Mouse (Mus musculus) MEL (cell line): ENCODE data around the gene Irx3. TPM values are rescaled to one million over a fixed set of nuclear protein-coding genes. Genes with fewer than 3 reads are reported as not detected.

Source experiments
- DNase-seq: peaks from one replicate; pipeline ENCODE4 v3.0.0; 2011; ENCODE audit warnings: low read depth, low spot score
- H3K27ac ChIP-seq: 2 replicates; pipeline ENCODE4 v1.5.1; 2012; ENCODE audit warnings: low read depth, mild to moderate bottlenecking, control low read depth, low read length, moderate library complexity; ENCODE audit not compliant: control insufficient read depth
- H3K27me3 ChIP-seq, 2 experiments: fragments of 150-350 bp in 1 of 2; sonication (generic) in 1 of 2; 2 replicates each; pipeline ENCODE4 v1.6.1; 2012; ENCODE audit warnings: low read length in 2 of 2, mild to moderate bottlenecking in 2 of 2, improper control_type of control experiment in 1 of 2, moderate library complexity in 1 of 2; ENCODE audit not compliant: insufficient read depth in 2 of 2, control insufficient read depth in 1 of 2
- H3K36me3 ChIP-seq, 2 experiments: 2 replicates each; pipeline ENCODE4 v1.6.1; 2012 to 2014; ENCODE audit warnings: low read length in 2 of 2, improper control_type of control experiment in 1 of 2, inconsistent platforms in 1 of 2, mild to moderate bottlenecking in 1 of 2; ENCODE audit not compliant: insufficient read depth in 2 of 2, control insufficient read depth in 1 of 2
- H3K4me1 ChIP-seq, 2 experiments: fragments of 150-350 bp in 1 of 2; sonication (generic) in 1 of 2; 2 replicates each; pipeline ENCODE4 v1.6.1; 2012; ENCODE audit warnings: low read length in 2 of 2, improper control_type of control experiment in 1 of 2, mild to moderate bottlenecking in 1 of 2; ENCODE audit not compliant: insufficient read depth in 2 of 2, control insufficient read depth in 1 of 2
- H3K4me3 ChIP-seq, 2 experiments: fragments of 150-350 bp in 1 of 2; sonication (generic) in 1 of 2; 2 replicates each; pipeline ENCODE4 v1.5.1; 2012; ENCODE audit warnings: low read depth in 2 of 2, low read length in 2 of 2, mild to moderate bottlenecking in 2 of 2, moderate library complexity in 2 of 2, control low read depth in 1 of 2, improper control_type of control experiment in 1 of 2; ENCODE audit not compliant: control insufficient read depth in 1 of 2, insufficient read depth in 1 of 2
- H3K79me2 ChIP-seq: 2 replicates; pipeline ENCODE4 v1.6.1; 2012; ENCODE audit warnings: mild to moderate bottlenecking, low read length, moderate library complexity; ENCODE audit not compliant: control insufficient read depth, poor library complexity, insufficient read depth
- H3K9ac ChIP-seq: 2 replicates; pipeline ENCODE4 v1.6.1; 2012; ENCODE audit warnings: low read depth, mild to moderate bottlenecking, control low read depth, low read length, moderate library complexity; ENCODE audit not compliant: control insufficient read depth, poor library complexity, severe bottlenecking
- H3K9me3 ChIP-seq: fragments of 150-350 bp; sonication (generic); replicated peaks from 2 replicates; pipeline ENCODE4 v1.6.1; 2012; ENCODE audit warnings: mild to moderate bottlenecking, low read length, improper control_type of control experiment, moderate library complexity; ENCODE audit not compliant: insufficient read depth
- BHLHE40 ChIP-seq: IDR thresholded peaks from 2 replicates; pipeline ENCODE4 v1.6.1; 2012; ENCODE audit warnings: low read depth, mild to moderate bottlenecking, inconsistent platforms, low read length, improper control_type of control experiment, borderline replicate concordance
- CHD2 ChIP-seq: IDR thresholded peaks from 2 replicates; pipeline ENCODE4 v1.6.1; 2011; ENCODE audit warnings: low read length, improper control_type of control experiment
- E2F4 ChIP-seq: IDR thresholded peaks from 2 replicates; pipeline ENCODE4 v1.6.1; 2011; ENCODE audit warnings: low read depth, low read length, improper control_type of control experiment, borderline replicate concordance
- ELF1 ChIP-seq: IDR thresholded peaks from 2 replicates; pipeline ENCODE4 v1.6.1; 2014; ENCODE audit warnings: low read depth, mild to moderate bottlenecking, inconsistent platforms, low read length, improper control_type of control experiment, moderate library complexity
- GATA1 ChIP-seq: IDR thresholded peaks from 2 replicates; pipeline ENCODE4 v1.6.1; 2011; ENCODE audit warnings: low read depth, low read length, improper control_type of control experiment
- HCFC1 ChIP-seq: IDR thresholded peaks from 2 replicates; pipeline ENCODE4 v1.6.1; 2012; ENCODE audit warnings: low read depth, mild to moderate bottlenecking, inconsistent platforms, low read length, improper control_type of control experiment, moderate library complexity
- KAT2A ChIP-seq: conservative IDR thresholded peaks from 2 replicates; pipeline ENCODE4 v1.6.1; 2012; ENCODE audit warnings: low read depth, low read length, improper control_type of control experiment, inconsistent platforms
- MAX ChIP-seq: IDR thresholded peaks from 2 replicates; pipeline ENCODE4 v1.6.1; 2011; ENCODE audit warnings: low read length, improper control_type of control experiment
- MYB ChIP-seq: IDR thresholded peaks from 2 replicates; pipeline ENCODE4 v1.6.1; 2011; ENCODE audit warnings: mild to moderate bottlenecking, low read depth, low read length, improper control_type of control experiment
- NELFE ChIP-seq: IDR thresholded peaks from 2 replicates; pipeline ENCODE4 v1.6.1; 2011; ENCODE audit warnings: low read depth, low read length, improper control_type of control experiment
- POLR2A ChIP-seq, 2 experiments: IDR thresholded peaks; 2 replicates each; pipeline ENCODE4 v1.6.1; 2011 to 2012; ENCODE audit warnings: low read length in 2 of 2, mild to moderate bottlenecking in 2 of 2, control low read depth in 1 of 2, improper control_type of control experiment in 1 of 2, low read depth in 1 of 2, moderate library complexity in 1 of 2; ENCODE audit not compliant: control insufficient read depth in 1 of 2, insufficient read depth in 1 of 2, poor library complexity in 1 of 2
- SIN3A ChIP-seq: IDR thresholded peaks from 2 replicates; pipeline ENCODE4 v1.6.1; 2012; ENCODE audit warnings: low read length, improper control_type of control experiment, inconsistent platforms
- SMC3 ChIP-seq: IDR thresholded peaks from 2 replicates; pipeline ENCODE4 v1.6.1; 2011; ENCODE audit warnings: low read depth, low read length, improper control_type of control experiment
- TBP ChIP-seq: IDR thresholded peaks from 2 replicates; pipeline ENCODE4 v1.8.0; 2011; ENCODE audit warnings: low read depth, low read length, improper control_type of control experiment
- UBTF ChIP-seq: IDR thresholded peaks from 2 replicates; pipeline ENCODE4 v1.6.1; 2012; ENCODE audit warnings: low read depth, mild to moderate bottlenecking, inconsistent platforms, low read length, improper control_type of control experiment, moderate library complexity, borderline replicate concordance; ENCODE audit not compliant: insufficient read depth
- USF2 ChIP-seq, 2 experiments: IDR thresholded peaks; 2 replicates each; pipeline ENCODE4 v1.6.1; 2011 to 2012; ENCODE audit warnings: improper control_type of control experiment in 2 of 2, low read length in 2 of 2, borderline replicate concordance in 1 of 2, inconsistent platforms in 1 of 2, low read depth in 1 of 2, mild to moderate bottlenecking in 1 of 2; ENCODE audit not compliant: insufficient read depth in 1 of 2
- ZC3H11A ChIP-seq: IDR thresholded peaks from 2 replicates; pipeline ENCODE4 v1.6.1; 2012; ENCODE audit warnings: low read depth, mild to moderate bottlenecking, inconsistent platforms, low read length, improper control_type of control experiment
- ZKSCAN1 ChIP-seq: IDR thresholded peaks from 2 replicates; pipeline ENCODE4 v1.6.1; 2012; ENCODE audit warnings: low read depth, mild to moderate bottlenecking, inconsistent platforms, low read length, improper control_type of control experiment, moderate library complexity
- ZMIZ1 ChIP-seq: IDR thresholded peaks from 2 replicates; pipeline ENCODE4 v1.6.1; 2012; ENCODE audit warnings: low read depth, mild to moderate bottlenecking, inconsistent platforms, low read length, improper control_type of control experiment, moderate library complexity
- ZNF384 ChIP-seq: IDR thresholded peaks from 2 replicates; pipeline ENCODE4 v1.6.1; 2012; ENCODE audit warnings: low read depth, mild to moderate bottlenecking, inconsistent platforms, low read length, improper control_type of control experiment
- polyA plus RNA-seq, 2 experiments: library from polyadenylated mRNA; stranded (reverse) in 1 of 2; unstranded in 1 of 2; fragments of >175 nt in 1 of 2; fragments of >200 nt in 1 of 2; gene quantifications; 2 replicates each; pipeline versions ENCODE4 v1.2.1 to v1.2.4; 2012; ENCODE audit warnings: low replicate concordance in 2 of 2, low read depth in 1 of 2; ENCODE audit not compliant: insufficient read length in 2 of 2, insufficient read depth in 1 of 2, missing spikeins in 1 of 2
- total RNA-seq: library from RNA; depleted of rRNA; stranded (reverse); fragments of 300-350 nt; gene quantifications from 2 replicates; pipeline ENCODE4 v1.2.3, GENCODE M21; 2012

Irx3 gene
- total and polyA plus RNA-seq, 3 experiments: not detected

DNA sequence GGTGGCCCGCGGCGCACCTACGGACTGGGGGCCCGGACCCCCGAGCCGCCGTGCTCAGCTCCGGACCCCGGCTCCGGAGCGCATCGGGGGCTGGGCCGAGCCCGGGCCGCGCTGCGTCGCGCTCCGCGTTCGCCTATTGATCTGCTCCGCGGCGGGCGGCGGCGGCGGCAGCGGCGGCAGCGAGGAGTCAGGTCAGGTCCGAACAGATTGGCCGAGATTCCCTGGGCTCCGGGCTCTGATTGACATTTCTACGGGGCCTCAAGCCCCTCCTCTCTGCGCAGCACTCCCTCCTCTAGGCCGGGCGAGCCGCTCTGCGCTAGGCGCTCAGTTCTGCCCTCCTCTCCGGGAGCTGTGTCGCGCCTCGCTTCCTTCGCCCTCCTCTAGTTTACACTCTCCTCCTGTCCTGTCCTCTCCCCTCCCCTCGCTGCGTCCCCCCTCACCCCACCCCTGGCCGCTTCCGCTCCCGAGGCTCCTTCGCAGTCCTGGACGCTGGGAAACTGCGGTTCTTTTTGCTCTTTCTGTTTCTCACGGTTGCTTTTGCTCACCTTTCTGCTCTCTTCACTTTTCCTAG, 541 bp downstream of the Irx3 start:
- no peak overlapping the region for H3K4me3 ChIP-seq

DNA sequence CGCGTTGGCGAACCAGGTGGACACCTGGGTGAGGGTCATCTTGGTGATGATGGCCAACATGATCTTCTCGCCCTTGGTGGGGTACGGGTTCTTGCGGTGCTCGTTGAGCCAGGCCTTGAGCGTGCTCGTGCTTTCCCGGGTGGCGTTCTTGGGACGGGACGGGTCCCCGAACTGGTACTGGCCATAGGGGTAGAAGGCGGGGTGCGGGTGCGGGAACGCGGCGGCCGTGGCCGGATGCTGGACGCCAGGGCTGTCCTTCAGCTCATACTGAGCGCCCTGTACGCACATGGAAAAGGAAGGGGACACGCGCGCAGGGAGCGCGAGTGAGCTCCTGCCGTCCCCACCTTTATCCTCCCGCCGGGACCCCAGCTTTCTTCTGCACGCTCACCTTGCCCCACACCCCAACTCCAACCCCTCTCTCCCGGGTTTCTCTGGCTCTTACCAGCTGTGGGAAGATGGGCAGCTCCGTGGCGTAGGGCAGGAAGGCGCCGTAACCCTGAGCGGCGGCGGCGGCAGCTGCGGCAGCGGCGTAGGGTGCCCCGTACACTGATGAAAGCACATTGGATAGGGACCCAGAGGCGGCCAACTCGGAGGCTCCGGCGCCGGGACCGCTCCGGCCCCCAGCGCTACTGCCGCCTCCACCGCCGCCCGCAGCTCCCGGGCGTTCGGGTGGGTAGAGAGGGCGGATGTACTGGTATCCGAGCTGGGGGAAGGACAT, 1.2 kb downstream of the Irx3 start:
- Histone ChIP-seq H3K4me3 (no peak overlapping the region), H3K27me3 (no peaks in the 10 kb centered on the region), H3K36me3 (no peaks in the 10 kb centered on the region), H3K9ac (no peak overlapping the region), H3K27ac (no peak overlapping the region), H3K79me2 (no peaks in the 10 kb centered on the region), H3K9me3 (no peaks in the 10 kb centered on the region), H3K4me1 (no peaks in the 10 kb centered on the region)
- TF ChIP-seq GATA1 (no peak), HCFC1 (no peak), UBTF (no peak), ZNF384 (no peak), SMC3 (no peak), USF2 (IDR thresholded peaks at IDR 0.05; ENCODE audit: borderline replicate concordance in 1 of 2, insufficient read depth in 1 of 2, low read depth in 1 of 2, low read length in 2 of 2) (no peak), ZC3H11A (no peak), CHD2 (no peak), KAT2A (no peak), TBP (no peak), ZKSCAN1 (no peak), ELF1 (no peak), E2F4 (no peak), SIN3A (no peak)
- DNase-seq: no peak

More for the DNA sequence above, 541 bp downstream of the Irx3 start:
- Histone ChIP-seq H3K79me2 (no peaks in the 10 kb centered on the region), H3K27ac (no peak overlapping the region), H3K9ac (no peak overlapping the region), H3K4me1 (no peaks in the 10 kb centered on the region), H3K27me3 (no peaks in the 10 kb centered on the region), H3K9me3 (no peaks in the 10 kb centered on the region), H3K36me3 (no peaks in the 10 kb centered on the region)
- TF ChIP-seq USF2 (IDR thresholded peaks at IDR 0.05; ENCODE audit: borderline replicate concordance in 1 of 2, insufficient read depth in 1 of 2, low read depth in 1 of 2, low read length in 2 of 2) (no peak), KAT2A (no peak), MAX (no peak), POLR2A (IDR thresholded peaks at IDR 0.05; ENCODE audit: control insufficient read depth in 1 of 2, insufficient read depth in 1 of 2, low read depth in 1 of 2, low read length in 2 of 2, poor library complexity in 1 of 2) (no peak), SIN3A (no peak), UBTF (no peak), NELFE (no peak), MYB (no peak), ZNF384 (no peak), BHLHE40 (no peak), ZMIZ1 (no peak), SMC3 (no peak)
- no peak for DNase-seq
